Mouse (Mus musculus): ENCODE measurements at regions not wholly inside any gene's neighbourhood (a gene's known extent, or its start where the extent isn't known, plus 50 kb on each side); places are given as distances from the start of the nearest gene placed in this dataset.

DNA sequence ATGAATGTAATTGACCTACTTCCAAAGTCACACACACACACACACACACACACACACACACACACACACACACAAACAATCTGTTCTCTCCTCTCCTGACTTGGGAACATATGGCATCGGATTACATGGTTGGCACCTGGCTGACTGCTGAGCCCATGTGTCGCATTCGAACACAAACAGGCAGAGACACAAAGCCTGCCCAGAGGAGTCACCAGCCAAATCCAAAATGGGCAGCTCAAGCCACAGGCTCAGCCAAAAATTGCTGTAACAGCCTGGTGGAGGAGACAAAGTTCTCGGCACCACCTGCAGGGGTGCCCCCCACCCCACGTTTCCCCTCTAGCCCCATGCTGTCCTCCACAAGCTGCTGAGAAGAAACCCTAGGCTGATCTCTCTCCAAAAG is 379.7 kb upstream of the Clint1 start:
- no peak for ATAC-seq
- H3K9me3 ChIP-seq, result no peaks in the 10 kb centered on the region
- H3K4me2 ChIP-seq (replicated peaks), result no peak overlapping the region
- H3K4me1 ChIP-seq (replicated peaks), result no peaks in the 10 kb centered on the region
- H3K36me3 ChIP-seq, result no peaks in the 10 kb centered on the region
- WGBS, result 61% methylated on average over 5 of the region's 5 CpGs
- no peak overlapping the region for H3K4me3 ChIP-seq (replicated peaks)
- no peak overlapping the region for H3K9ac ChIP-seq
- H3K27ac ChIP-seq, result no peak overlapping the region
- no peaks in the 10 kb centered on the region for H3K27me3 ChIP-seq (replicated peaks)

- H3K36me3 ChIP-seq, result no peaks in the 10 kb centered on the region
- no peaks in the 10 kb centered on the region for H3K4me1 ChIP-seq (replicated peaks)
- H3K9me3 ChIP-seq, result no peaks in the 10 kb centered on the region
- 80% methylated on average over 4 of the region's 4 CpGs for WGBS
- no peak overlapping the region for H3K4me2 ChIP-seq (replicated peaks)
- H3K27me3 ChIP-seq (replicated peaks), result no peaks in the 10 kb centered on the region
- no peak overlapping the region for H3K4me3 ChIP-seq (replicated peaks)
- H3K9ac ChIP-seq, result no peak overlapping the region
- ATAC-seq, result no peak
- no peak overlapping the region for H3K27ac ChIP-seq
These were observed 374.9 kb upstream of the Clint1 start for GRCm38 (mm10) chr11:45476917-45477316.

GRCm38 (mm10) chr11:45485950-45486349 is 365.9 kb upstream of the Clint1 start:
- Histone ChIP-seq H3K4me3 (replicated peaks) (no peak overlapping the region), H3K4me1 (replicated peaks) (no peaks in the 10 kb centered on the region), H3K4me2 (replicated peaks) (no peak overlapping the region), H3K9me3 (no peaks in the 10 kb centered on the region), H3K27me3 (replicated peaks) (no peaks in the 10 kb centered on the region), H3K27ac (no peak overlapping the region), H3K9ac (no peak overlapping the region), H3K36me3 (no peaks in the 10 kb centered on the region)
- 78% methylated on average over 4 of the region's 4 CpGs for WGBS
- no peak for ATAC-seq

DNA sequence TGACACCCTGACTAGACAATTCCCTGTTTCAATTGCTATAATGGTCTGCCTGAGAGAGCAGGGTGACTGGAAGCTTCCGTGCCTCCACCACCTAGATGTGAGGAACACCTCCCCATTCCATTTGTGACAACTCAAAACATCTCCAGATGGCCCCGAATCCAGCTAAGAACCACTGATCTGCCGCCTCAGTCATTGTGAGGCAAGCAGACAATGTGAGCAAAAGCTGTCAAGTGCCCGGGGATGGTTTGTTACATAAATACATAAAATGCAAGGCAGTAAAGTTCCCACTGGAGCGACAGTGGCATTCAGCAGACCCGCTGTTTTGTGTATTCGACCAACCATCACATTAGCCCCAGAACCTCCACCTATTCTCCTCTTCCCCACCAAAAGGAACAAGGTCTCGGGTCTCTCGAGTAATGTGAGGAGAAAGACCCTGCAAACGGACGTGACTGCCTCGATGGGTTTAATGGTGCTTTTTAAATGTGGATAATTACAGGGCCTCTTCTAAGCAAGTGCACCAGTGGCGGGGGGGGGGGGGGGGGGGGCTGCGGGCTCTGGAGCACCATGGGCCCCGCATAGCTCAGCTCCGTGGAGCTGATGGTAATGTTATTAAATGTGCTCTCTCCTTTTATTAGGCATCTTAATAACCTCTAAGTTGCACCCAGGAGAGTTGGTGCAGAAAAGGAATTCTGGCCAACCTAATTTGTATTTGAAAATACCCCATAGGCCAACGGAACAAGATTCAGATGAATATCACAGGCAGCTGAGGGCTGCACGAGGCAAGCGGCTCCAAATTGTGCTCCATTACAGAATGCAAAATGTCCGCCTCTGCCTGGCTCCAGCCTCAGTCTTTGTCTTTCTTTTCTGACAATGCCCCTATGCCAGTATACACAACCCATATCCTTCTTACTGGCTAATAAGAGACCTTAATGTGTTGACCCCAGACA is 360.6 kb upstream of the Clint1 start:
- Histone ChIP-seq H3K4me3 (replicated peaks) (no peak overlapping the region), H3K27ac (no peak overlapping the region), H3K27me3 (replicated peaks) (no peaks in the 10 kb centered on the region), H3K36me3 (no peaks in the 10 kb centered on the region), H3K9ac (no peak overlapping the region), H3K4me1 (replicated peaks) (no peaks in the 10 kb centered on the region), H3K4me2 (replicated peaks) (no peak overlapping the region), H3K9me3 (no peaks in the 10 kb centered on the region)
- ATAC-seq, result no peak
- whole genome bisulfite sequencing, result 71% methylated on average over 20 of the region's 20 CpGs

- 63% methylated on average over 1 of the region's 1 CpGs for WGBS
- H3K4me3 ChIP-seq (replicated peaks), result no peak overlapping the region
- no peaks in the 10 kb centered on the region for H3K36me3 ChIP-seq
- H3K4me1 ChIP-seq (replicated peaks), result no peaks in the 10 kb centered on the region
- ATAC-seq, result no peak
- H3K27ac ChIP-seq, result no peak overlapping the region
- H3K4me2 ChIP-seq (replicated peaks), result no peak overlapping the region
- H3K9ac ChIP-seq, result no peak overlapping the region
- H3K9me3 ChIP-seq, result no peaks in the 10 kb centered on the region
- H3K27me3 ChIP-seq (replicated peaks), result no peaks in the 10 kb centered on the region
These were observed 356.6 kb upstream of the Clint1 start for GRCm38 (mm10) chr11:45495246-45495645.

DNA sequence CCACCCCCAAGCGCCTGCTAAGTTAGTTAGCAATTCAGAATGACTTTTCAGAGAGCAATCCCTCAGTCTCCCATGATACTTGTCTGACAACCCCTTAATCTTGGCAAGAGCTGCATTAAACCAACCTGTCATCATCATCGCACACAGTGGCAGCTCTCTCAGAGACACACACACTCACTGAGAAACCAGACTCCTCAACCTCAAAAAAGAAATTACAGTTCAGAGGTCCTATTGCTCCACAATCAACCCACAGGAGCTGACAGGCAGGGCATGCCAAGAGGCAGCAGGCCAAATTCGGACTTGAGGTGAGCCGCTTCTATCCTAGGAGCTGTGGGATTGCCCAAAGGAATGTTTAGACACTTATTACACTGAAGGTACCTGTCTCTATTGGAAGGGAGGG is 343.3 kb upstream of the Clint1 start:
- ATAC-seq, result no peak
- Histone ChIP-seq H3K4me1 (replicated peaks) (no peaks in the 10 kb centered on the region), H3K9me3 (no peaks in the 10 kb centered on the region), H3K36me3 (no peaks in the 10 kb centered on the region), H3K27ac (no peak overlapping the region), H3K4me2 (replicated peaks) (no peak overlapping the region), H3K27me3 (replicated peaks) (no peaks in the 10 kb centered on the region), H3K4me3 (replicated peaks) (no peak overlapping the region), H3K9ac (no peak overlapping the region)
- 50% methylated on average over 4 of the region's 4 CpGs for WGBS

DNA sequence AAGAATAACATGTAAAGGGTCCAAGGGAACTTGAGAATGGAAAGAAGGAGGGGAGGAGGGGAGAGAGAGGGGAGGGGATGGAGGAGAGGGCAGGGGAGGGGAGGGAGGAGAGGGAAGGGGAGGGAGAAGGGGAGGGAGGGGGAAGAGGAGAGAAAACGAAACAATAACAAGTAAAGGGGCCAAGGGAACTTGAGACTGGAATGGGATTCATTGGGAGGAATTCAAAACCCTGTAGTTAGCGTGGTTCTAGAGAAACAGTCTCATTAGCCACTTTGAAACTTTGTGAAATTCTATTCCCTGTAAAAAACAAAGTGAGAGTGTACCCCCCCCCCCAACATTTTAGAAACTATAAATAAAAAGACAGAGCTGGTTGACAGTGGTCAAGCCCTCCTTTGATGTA is 342.6 kb upstream of the Clint1 start:
- no peaks in the 10 kb centered on the region for H3K36me3 ChIP-seq
- 39% methylated on average over 2 of the region's 2 CpGs for whole genome bisulfite sequencing
- no peaks in the 10 kb centered on the region for H3K27me3 ChIP-seq (replicated peaks)
- H3K27ac ChIP-seq, result no peak overlapping the region
- no peak overlapping the region for H3K4me3 ChIP-seq (replicated peaks)
- no peak for ATAC-seq
- H3K4me2 ChIP-seq (replicated peaks), result no peak overlapping the region
- H3K9ac ChIP-seq, result no peak overlapping the region
- no peaks in the 10 kb centered on the region for H3K4me1 ChIP-seq (replicated peaks)
- H3K9me3 ChIP-seq, result no peaks in the 10 kb centered on the region

DNA sequence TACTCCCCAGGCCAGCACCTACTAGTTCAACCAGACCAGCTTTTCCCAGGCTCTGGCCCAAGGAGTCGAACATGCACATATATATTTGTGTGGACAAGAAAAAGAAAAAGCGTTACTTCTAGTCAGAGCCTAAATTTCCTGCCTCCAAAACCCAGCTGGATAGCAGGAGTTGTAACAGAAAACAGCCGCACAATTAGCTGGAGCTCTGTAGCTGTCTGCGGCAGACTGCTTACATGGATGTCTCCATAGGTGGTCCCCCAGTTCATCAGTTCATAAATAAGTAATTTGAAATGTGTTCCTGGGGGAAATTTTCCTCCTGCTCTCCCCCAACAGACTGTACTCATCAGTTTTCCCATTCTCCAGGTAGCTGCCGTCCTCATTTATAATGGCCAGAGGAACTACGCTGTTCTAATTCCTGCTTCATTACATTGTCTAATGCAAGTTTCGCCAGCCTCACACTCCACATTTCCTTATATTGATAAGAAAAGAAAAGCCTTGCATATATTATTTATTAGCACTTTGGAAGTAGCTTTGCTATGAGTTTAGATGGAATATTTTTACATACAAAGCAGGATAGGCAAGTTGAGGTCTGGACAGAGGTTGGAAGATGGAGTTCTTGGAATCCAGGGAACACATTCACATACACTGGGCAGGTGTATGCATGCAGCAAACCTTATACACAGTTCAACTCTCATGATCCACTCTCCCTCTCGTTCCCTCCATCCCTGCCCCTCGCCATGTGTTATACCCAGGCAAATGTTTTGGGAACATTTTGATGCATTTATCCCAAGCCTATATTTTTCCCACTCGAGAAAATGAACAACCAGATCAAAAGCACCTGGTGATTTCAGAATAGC is 337.2 kb upstream of the Clint1 start:
- WGBS, result 54% methylated on average over 10 of the region's 10 CpGs
- Histone ChIP-seq H3K27ac (0 out of 2 replicates have a peak overlapping the region, but pooled peaks have one; percentile 0), H3K27me3 (replicated peaks) (no peaks in the 10 kb centered on the region), H3K9me3 (no peaks in the 10 kb centered on the region), H3K36me3 (no peaks in the 10 kb centered on the region), H3K9ac (no peak overlapping the region), H3K4me1 (replicated peaks) (no peaks in the 10 kb centered on the region), H3K4me2 (replicated peaks) (no peak overlapping the region), H3K4me3 (replicated peaks) (no peak overlapping the region)
- ATAC-seq, result no peak

DNA sequence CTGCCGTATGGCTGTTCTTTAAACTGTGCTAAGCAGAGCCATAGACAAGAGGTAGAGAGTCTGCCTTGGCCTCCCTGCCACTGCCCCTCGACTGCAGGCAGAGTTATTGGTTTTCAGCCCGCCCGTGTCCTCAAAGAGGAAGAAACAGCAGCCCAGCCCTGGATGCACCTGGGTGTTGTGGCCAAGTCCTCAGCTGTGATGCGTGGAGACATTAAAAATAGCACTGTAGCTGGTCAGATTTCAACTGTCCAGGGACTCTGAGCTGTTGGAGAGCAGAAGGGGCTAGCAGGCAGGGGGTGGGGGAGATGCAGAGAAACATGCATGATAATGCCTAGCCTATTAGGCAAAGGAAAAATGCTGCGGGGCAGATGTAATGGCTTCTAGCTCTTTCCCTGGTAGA is 327.1 kb upstream of the Clint1 start:
- ATAC-seq, result no peak
- H3K4me2 ChIP-seq (replicated peaks), result no peak overlapping the region
- H3K9me3 ChIP-seq, result no peaks in the 10 kb centered on the region
- no peak overlapping the region for H3K9ac ChIP-seq
- no peaks in the 10 kb centered on the region for H3K27me3 ChIP-seq (replicated peaks)
- 54% methylated on average over 6 of the region's 6 CpGs for WGBS
- H3K36me3 ChIP-seq, result no peaks in the 10 kb centered on the region
- H3K4me1 ChIP-seq (replicated peaks), result no peaks in the 10 kb centered on the region
- no peak overlapping the region for H3K4me3 ChIP-seq (replicated peaks)
- no peak overlapping the region for H3K27ac ChIP-seq

- no peak overlapping the region for H3K27ac ChIP-seq
- whole genome bisulfite sequencing, result 85% methylated on average over 9 of the region's 9 CpGs
These were observed 320.7 kb upstream of the Clint1 start for GRCm38 (mm10) chr11:45531044-45531626.

DNA sequence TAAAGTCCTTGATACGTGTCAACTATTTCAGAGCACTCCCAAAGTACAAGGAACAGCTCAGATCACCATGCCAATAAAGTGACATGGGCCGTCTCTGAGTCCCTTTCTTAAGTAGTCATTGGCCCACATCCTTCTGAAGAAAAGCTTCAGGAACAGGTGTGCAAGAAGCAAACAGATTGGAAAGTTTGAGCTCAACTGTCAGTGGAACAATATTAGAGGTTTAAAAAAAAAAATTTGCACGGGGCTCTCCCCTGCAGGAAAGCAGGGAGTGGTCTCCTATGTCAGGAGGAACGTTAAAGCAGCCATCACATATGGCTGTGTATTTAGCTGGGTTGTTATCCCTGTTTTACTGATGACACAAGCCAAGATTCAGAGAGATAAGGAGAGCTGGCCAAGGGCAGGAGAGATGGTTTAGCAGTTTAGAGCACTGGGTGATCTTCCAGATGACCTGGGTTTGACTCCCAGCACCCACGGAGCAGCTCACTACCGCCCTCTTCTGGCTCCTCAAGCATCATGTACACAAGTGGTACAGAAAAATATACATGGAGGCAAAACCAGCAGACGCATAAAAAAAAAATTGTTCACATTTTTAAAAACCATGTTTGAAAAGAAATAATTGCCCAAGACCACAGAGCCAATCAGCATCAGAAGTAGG is 318.3 kb upstream of the Clint1 start:
- no peaks in the 10 kb centered on the region for H3K27me3 ChIP-seq (replicated peaks)
- H3K4me2 ChIP-seq (replicated peaks), result no peak overlapping the region
- 56% methylated on average over 7 of the region's 7 CpGs for WGBS
- no peak for ATAC-seq
- no peaks in the 10 kb centered on the region for H3K9me3 ChIP-seq
- H3K27ac ChIP-seq, result no peak overlapping the region
- H3K4me1 ChIP-seq (replicated peaks), result peaks cover 6% of the 10 kb centered on the region; the same call in 1 of the 2 replicates
- no peak overlapping the region for H3K4me3 ChIP-seq (replicated peaks)
- H3K9ac ChIP-seq, result no peak overlapping the region
- no peaks in the 10 kb centered on the region for H3K36me3 ChIP-seq

More at GRCm38 (mm10) chr11:45531044-45531626, 320.7 kb upstream of the Clint1 start:
- no peak overlapping the region for H3K4me3 ChIP-seq (replicated peaks)
- no peak overlapping the region for H3K9ac ChIP-seq
- ATAC-seq, result no peak
- H3K4me2 ChIP-seq (replicated peaks), result no peak overlapping the region
- H3K4me1 ChIP-seq (replicated peaks), result peaks cover 4% of the 10 kb centered on the region; the same call in 1 of the 2 replicates
- H3K27me3 ChIP-seq (replicated peaks), result no peaks in the 10 kb centered on the region
- no peaks in the 10 kb centered on the region for H3K36me3 ChIP-seq
- no peaks in the 10 kb centered on the region for H3K9me3 ChIP-seq

Data from intestine, embryonic 15.5 days (tissue).